Mouse (Mus musculus): ENCODE data around the gene Ahnak2.

Ahnak2 gene

GRCm38 (mm10) chr12:112730808-112731207 lies 71.6 kb downstream of the Ahnak2 start:
- no peak for DNase-seq

GRCm38 (mm10) chr12:112727801-112728200 lies 74.7 kb downstream of the Ahnak2 start:
- peak; percentile 37 for DNase-seq

GRCm38 (mm10) chr12:112724077-112724805 lies 78.2 kb downstream of the Ahnak2 start:
- DNase-seq, result peak; percentile 89

GRCm38 (mm10) chr12:112723445-112723844 lies 79.0 kb downstream of the Ahnak2 start:
- no peak for DNase-seq

- DNase-seq, result no peak
Measured at GRCm38 (mm10) chr12:112723028-112723330, 79.5 kb downstream of the Ahnak2 start.

GRCm38 (mm10) chr12:112722240-112723027 lies 80.0 kb downstream of the Ahnak2 start:
- DNase-seq, result peak; percentile 74
